Mouse (Mus musculus) layer of hippocampus, adult 9-11 months (tissue): ENCODE data around the gene Oosp2.

Source experiments
- DNase-seq: peaks from one replicate; pipeline ENCODE4 v3.0.0; 2022

Oosp2 gene

GRCm38 (mm10) chr19:11660459-11660858 lies at the start of gene Oosp2:
Gene Oosp2 (minus strand): TSS chr19:11660559.
- no peak for DNase-seq

DNA sequence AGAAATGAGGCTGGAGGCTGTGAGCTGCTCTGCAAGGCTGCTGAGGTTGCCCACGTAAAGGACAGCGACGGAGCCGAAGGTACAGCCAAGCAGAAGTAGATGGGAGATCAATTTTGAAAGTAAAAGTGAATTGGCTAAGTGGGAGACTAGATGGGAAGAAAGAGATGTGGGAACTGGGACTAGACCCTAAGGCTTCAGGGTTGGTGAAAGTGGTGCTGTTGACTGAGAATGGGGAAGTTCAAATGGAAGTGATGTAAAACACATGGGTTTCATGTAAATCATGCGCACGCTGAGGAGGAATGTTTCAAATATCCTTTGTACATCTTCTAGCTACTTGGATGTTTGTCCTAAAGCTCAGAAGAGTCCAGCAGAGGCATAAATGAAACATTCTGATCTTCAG lies 38.0 kb upstream of the Oosp2 start:
- DNase-seq, result no peak

DNA sequence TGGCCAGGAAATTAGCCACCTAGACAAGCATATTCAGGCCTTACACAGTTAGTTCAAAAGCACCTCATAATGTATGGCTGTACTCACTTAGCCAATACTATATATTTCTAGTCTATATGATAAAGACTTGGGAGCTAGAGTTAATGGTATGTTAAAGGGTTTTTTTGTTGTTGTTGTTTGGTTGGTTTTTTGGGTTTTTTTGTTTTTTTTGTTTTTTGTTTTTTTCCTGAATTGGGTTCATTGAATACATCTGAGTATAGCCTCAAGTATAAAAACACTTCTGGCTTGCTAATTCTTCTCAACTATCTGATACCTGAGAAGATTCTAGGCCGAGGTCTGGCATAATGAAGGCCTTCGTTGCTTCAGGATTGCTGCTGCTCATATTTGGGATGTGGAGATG lies 36.4 kb upstream of the Oosp2 start, which contains the start of gene Oosp3:
Gene Oosp3, plus strand, starts transcription at position 301 of the 400 bp plus-strand sequence.
- DNase-seq, result no peak

- no peak for DNase-seq
Observed at GRCm38 (mm10) chr19:11691454-11691853, 31.1 kb upstream of the Oosp2 start.

DNA sequence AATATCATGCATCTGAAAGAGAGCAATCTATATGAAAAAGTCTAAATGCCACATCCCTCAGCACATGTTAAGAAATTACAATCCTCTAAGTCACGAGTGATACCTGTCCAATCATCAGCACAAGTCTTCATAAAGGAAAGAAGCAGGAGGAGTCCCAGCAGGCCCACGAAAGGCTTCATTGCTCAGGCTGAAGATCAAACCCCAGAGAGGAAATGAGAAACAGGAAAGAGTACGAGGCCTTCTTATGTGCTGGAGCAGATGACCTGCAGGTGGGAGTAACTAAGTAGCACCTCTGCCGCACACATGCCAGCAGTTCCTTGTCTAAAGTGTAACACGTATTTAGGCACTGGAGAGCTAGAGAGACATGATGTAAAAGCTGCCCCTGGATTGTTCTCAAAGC lies 30.5 kb upstream of the Oosp2 start, which contains the start of gene Oosp1:
Gene Oosp1, minus strand, starts transcription at position 312 of the 400 bp plus-strand sequence.
- no peak for DNase-seq

DNA sequence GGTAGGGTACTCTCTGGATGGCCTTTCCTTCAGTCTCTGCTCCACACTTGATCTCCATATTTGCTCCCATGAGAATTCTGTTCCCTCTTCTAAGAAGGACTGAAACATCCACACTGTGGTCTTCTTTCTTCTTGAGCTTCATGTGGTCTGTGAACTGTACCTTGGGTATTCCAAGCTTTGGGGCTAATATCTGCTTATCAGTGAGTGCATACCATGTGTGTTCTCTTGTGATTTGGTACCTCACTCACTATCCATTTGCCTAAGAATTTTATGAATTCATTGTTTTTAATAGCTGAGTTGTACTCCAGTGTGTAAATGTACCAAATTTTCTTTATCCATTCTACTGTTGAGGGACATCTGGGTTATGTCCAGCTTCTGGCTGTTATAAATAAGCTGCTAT lies 1.2 kb upstream of the Oosp2 start:
- no peak for DNase-seq

- DNase-seq, result no peak
Observed at GRCm38 (mm10) chr19:11659142-11659541, 1.2 kb downstream of the Oosp2 start.

- no peak for DNase-seq
Observed at GRCm38 (mm10) chr19:11649564-11649963, 10.8 kb downstream of the Oosp2 start.

DNA sequence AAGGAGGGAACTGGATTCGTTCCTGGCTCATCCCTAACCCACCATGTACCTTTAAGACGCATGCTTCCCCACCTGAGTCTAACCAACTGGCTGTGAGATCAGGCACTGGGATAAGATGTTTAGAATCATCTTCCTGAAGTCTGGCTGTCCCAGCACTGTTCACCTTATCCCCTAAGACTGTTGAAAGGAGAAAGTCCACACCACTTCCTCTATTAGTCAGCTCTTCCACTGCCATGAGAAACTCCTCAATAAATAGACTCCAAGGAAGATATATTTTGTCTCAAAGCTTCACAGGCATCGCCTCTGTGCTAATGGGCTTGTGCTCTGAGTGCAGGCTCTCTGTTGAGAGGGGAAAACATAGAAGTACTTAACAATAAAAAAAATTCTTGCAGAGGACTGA lies 14.2 kb downstream of the Oosp2 start:
- no peak for DNase-seq

GRCm38 (mm10) chr19:11640732-11641131 lies 19.6 kb downstream of the Oosp2 start, which contains the start of gene Ms4a3:
Gene Ms4a3 (minus strand): TSS chr19:11640851.
- DNase-seq, result no peak

GRCm38 (mm10) chr19:11639038-11639437 lies 21.3 kb downstream of the Oosp2 start:
- no peak for DNase-seq

DNA sequence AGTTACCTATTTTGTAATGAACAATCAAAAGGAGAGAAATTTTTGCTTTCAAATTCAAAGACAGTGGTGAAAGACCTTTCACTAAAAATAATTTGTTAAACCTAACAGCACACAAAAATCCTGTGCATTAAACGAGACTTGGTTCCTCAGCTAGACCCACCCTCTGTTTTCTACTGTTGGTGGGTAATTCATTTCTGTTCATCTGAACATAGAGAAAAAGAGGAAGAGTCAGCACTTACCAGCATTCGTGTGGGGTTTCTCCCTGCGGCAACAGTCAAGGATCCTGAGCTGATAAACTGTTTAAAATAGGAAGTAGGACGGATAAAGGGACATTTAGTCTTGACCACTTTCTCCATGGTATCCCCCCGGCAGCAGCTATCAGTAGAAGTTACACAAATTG lies 24.8 kb downstream of the Oosp2 start:
- DNase-seq, result no peak

DNA sequence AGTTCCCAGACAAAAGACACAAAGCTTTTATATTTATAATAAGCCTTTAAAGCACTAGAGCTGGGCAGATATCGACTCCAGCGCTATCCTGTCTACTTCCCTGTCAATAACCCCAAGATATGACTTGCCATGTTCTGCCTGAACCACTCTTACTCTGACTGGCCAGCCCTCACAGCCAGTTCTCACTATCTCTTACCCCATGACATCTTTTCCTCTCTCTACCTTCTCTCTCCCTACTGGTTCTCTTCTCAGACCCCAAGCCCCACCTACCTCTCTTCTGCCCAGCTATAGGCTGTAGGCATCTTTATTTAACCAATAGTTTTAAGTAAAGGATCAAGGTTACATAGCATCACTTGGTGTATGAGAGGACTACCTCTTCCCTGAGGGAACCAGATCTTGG lies 26.0 kb downstream of the Oosp2 start:
- no peak for DNase-seq

DNA sequence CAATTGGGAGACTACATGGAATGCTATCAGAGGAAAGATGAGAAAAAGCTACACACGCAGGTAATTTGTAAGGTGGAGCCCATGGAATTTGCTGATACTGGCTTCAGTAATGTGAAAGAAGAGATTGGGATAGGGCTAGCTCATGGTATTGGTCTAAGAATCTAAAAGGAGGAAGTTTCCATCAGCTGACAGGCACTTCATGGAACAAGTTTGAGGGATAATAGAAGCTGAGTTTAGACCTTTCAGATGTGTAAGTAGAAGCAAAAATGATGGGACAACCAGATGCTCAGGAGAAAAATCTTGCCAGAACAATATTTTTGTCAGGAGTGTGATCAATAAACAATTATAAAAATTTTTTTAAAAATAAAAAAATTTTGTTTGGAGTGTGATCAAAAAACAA lies 26.6 kb downstream of the Oosp2 start:
- DNase-seq, result no peak

DNA sequence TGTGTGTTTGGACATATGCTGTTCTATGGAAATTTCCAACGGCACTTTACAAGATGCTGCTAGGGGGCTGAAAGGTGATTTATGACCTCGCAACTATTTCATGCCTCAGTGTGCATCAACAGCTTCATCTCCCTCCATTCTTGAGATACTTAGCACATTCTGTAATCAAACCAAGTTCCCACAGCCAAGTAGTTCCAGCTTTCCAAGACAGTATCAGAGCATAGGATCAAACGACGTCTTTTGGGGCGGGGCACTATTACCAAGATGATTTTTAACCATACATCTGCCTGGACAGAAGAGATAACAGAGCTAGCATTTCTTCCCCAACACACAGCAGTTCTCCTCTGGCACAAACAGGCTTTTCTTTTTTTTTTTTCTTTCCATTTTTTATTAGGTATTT lies 35.1 kb downstream of the Oosp2 start:
- DNase-seq, result no peak

GRCm38 (mm10) chr19:11624800-11625199 lies 35.6 kb downstream of the Oosp2 start:
- DNase-seq, result no peak

GRCm38 (mm10) chr19:11623551-11623950 lies 36.8 kb downstream of the Oosp2 start, which contains the start of gene Ms4a2:
Gene Ms4a2 (minus strand): TSS chr19:11623719.
- DNase-seq, result no peak

GRCm38 (mm10) chr19:11617983-11618382 lies 42.4 kb downstream of the Oosp2 start:
- no peak for DNase-seq

- no peak for DNase-seq
Observed at GRCm38 (mm10) chr19:11614805-11615204, 45.6 kb downstream of the Oosp2 start.

GRCm38 (mm10) chr19:11613776-11614443 lies 46.4 kb downstream of the Oosp2 start:
- DNase-seq, result no peak

GRCm38 (mm10) chr19:11613084-11613483 lies 47.3 kb downstream of the Oosp2 start:
- DNase-seq, result no peak

DNA sequence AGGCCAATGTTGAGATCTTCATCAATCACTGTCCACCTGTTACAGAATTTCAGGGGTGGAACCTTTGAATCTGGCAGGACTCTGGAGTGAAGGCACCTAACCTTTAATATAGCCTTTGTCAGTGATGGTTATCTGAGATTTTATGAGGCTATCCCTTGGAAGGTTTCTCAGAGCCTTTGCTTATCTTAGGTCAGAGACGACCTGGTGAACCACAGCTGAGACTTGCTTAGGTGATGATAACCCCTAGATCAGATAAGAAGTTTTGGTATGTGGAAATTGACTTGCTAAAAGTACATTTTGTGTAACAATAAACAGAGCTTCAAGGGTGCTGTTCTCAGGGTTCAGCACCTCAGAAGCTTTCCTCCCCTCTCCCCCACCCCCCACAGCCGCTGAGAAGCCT lies 48.1 kb downstream of the Oosp2 start:
- DNase-seq, result no peak

GRCm38 (mm10) chr19:11611541-11611945 lies 48.8 kb downstream of the Oosp2 start:
- DNase-seq, result peak; percentile 35

DNA sequence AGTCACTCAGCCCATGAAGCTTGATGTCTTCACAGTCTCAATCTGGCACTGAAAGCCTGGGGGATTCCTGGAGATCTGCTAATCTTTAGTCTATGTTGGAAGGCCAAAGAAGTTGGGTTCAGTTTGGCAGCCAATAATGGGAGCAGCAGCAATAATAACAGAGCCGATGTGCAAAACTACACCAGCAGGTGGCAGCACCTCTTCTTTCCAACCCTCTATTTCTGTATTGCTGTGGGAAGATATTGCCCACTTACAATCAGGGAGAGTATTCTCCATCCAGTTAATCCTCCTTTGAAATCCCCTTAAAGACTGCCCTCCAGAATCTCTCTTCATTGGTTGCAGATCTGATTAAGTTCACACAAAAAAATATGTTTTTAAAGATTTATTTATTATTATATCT lies 52.2 kb downstream of the Oosp2 start:
- DNase-seq, result no peak

- no peak for DNase-seq
Observed at GRCm38 (mm10) chr19:11604603-11605002, 55.8 kb downstream of the Oosp2 start, which contains the start of gene Ms4a6d. Gene Ms4a6d (minus strand): TSS chr19:11604849.
